Mouse (Mus musculus): ENCODE results near the gene Frat1. TPM values are rescaled to one million over a fixed set of nuclear protein-coding genes. Genes with fewer than 3 reads are reported as not detected.
A peak's percentile ranks its signal among the peaks of the same experiment; 100 is the strongest.

The Frat1 gene
- polyA plus RNA-seq, 1 experiment from 2014 or later = 14.4 TPM

DNA sequence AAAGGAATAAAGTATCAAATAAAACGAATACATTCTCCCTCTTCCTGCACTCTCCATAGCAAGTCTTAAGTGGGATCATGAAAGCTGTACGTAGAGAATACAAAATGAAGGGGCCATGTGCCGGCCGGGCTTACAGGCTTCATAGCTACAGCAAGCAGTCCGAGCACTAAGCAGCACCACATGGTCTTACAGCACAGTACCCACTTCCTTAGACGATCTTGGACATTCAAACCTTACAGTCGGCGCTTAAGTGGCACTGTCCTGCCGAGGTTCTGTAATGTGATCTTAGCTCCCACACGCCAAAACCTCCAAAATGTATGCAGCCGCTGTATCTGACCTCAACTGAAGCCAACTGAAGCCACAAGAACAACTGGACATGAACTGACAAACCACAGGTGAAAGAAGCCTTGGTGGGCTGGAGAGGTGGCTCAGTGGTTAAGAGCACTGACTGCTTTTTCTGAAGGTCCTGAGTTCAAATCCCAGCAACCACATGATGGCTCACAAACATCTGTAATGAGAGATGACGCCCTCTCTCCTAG, 32.9 kb upstream of the Frat1 start:
- H3K27ac ChIP-seq (ENCODE audit: low read depth, low read length) = no peak overlapping the region
- H3K9me3 ChIP-seq (ENCODE audit: control insufficient read depth, low read length) = no peaks in the 10 kb centered on the region
- H3K4me1 ChIP-seq (replicated peaks; ENCODE audit: control insufficient read depth, insufficient read depth, low read length) = peaks cover 5% of the 10 kb centered on the region
- no peak for ATAC-seq (ENCODE audit: low FRiP score)
- H3K27me3 ChIP-seq (ENCODE audit: control insufficient read depth, insufficient read depth, low read length) = no peaks in the 10 kb centered on the region
- no peak overlapping the region for H3K9ac ChIP-seq (ENCODE audit: low read depth, low read length)
- H3K36me3 ChIP-seq (ENCODE audit: control insufficient read depth, insufficient read depth, low read length) = no peaks in the 10 kb centered on the region
- H3K4me3 ChIP-seq (ENCODE audit: low read depth, low read length) = no peak overlapping the region
- 81% methylated on average over 12 of the region's 12 CpGs for WGBS
- no peak for DNase-seq (ENCODE audit: low spot score)
- no peak overlapping the region for H3K4me2 ChIP-seq (replicated peaks; ENCODE audit: low read depth, low read length)

DNA sequence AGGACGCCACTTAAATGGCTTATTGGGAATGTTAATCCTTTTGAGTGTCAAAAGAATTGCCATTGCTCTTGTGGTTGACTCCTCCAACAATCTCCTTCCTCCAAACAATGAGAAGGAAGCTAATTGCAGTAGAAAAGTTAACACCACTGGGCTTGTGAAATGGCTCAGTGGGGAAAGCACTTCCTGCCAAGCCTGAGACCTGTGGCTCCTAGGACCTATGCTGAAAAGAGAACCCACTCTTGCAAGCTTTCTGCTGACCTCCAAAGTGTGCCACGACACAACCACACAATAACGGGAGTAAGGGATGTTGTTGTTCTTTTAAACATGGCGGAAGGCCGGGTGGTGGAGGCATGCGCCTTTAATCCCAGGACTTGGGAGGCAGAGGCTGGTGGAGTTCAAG, 32.2 kb upstream of the Frat1 start:
- no peak for DNase-seq (ENCODE audit: low spot score)

DNA sequence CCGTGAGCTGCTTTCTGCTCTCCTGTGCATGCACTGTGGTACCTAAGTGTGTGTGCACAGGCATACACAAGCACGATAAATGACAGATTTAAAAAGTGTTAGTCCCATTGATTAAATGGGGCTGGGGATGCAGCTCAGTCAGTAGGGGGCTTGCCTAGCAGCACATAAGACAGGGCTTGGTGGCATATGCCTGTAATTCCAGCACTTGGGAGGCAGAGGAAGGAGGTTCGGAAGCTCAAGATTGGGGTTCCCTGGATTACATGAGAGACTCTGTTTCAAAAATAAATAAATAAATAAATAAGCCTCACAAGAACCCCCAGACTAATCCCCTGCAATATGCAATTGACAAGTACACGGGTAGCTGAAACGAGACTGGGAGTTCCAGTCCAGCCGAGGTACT, 29.3 kb upstream of the Frat1 start:
- ATAC-seq (ENCODE audit: low FRiP score) (no peak), DNase-seq (ENCODE audit: low spot score) (no peak)
- Histone ChIP-seq H3K9me3 (ENCODE audit: control insufficient read depth, low read length) (no peaks in the 10 kb centered on the region), H3K27me3 (ENCODE audit: control insufficient read depth, insufficient read depth, low read length) (no peaks in the 10 kb centered on the region), H3K36me3 (ENCODE audit: control insufficient read depth, insufficient read depth, low read length) (no peaks in the 10 kb centered on the region), H3K27ac (ENCODE audit: low read depth, low read length) (no peak overlapping the region), H3K9ac (ENCODE audit: low read depth, low read length) (0 out of 2 replicates have a peak overlapping the region, but pooled peaks have one; percentile 27), H3K4me1 (replicated peaks; ENCODE audit: control insufficient read depth, insufficient read depth, low read length) (peaks cover 5% of the 10 kb centered on the region), H3K4me3 (ENCODE audit: low read depth, low read length) (peak overlapping the region; percentile 77), H3K4me2 (replicated peaks; ENCODE audit: low read depth, low read length) (peak overlapping the region; percentile 56)
- 53% methylated on average over 6 of the region's 6 CpGs for WGBS

More for the DNA sequence above, 32.2 kb upstream of the Frat1 start:
- Histone ChIP-seq H3K36me3 (ENCODE audit: control insufficient read depth, insufficient read depth, low read length) (no peaks in the 10 kb centered on the region), H3K27me3 (ENCODE audit: control insufficient read depth, insufficient read depth, low read length) (no peaks in the 10 kb centered on the region), H3K27ac (ENCODE audit: low read depth, low read length) (no peak overlapping the region), H3K9me3 (ENCODE audit: control insufficient read depth, low read length) (no peaks in the 10 kb centered on the region), H3K4me2 (replicated peaks; ENCODE audit: low read depth, low read length) (no peak overlapping the region), H3K4me3 (ENCODE audit: low read depth, low read length) (no peak overlapping the region), H3K4me1 (replicated peaks; ENCODE audit: control insufficient read depth, insufficient read depth, low read length) (peaks cover 5% of the 10 kb centered on the region), H3K9ac (ENCODE audit: low read depth, low read length) (no peak overlapping the region)
- 93% methylated on average over 6 of the region's 6 CpGs for WGBS
- ATAC-seq (ENCODE audit: low FRiP score) = no peak

DNA sequence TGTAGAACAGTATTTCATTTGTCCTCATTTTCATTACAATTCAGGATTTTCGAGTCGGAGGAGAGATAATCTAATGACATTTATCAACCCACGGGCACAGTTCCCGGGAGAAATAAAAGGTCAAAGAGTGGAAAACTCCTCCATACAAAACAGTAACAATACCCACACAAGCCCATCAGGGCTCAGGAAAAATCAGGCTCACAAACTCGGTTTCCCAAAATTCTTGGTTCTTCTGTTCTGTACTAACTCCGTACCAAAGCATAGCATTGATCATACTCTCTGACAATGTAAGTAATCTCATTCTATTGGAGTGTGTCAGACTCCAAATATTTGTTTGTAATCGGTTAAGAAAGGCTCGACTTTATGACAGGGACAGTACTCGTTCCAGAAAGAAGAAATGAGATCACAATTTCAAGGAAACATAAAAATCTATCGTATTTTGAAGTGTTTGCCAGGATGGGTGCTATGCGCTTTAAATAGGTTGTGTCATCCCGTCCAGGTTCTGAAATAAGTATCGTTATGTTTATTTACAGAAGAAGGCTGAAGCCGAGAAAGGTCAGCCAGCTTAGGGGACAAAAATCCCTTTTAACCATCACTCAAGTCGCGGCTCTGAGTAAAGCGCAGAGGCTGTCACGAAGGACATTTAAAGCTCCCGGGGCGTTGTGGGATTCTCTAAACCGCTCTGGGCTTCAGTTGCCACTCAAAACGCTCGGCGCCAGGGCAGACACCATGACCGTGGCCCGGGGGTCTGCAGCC, 28.6 kb upstream of the Frat1 start:
- peaks cover 5% of the 10 kb centered on the region for H3K4me1 ChIP-seq (replicated peaks; ENCODE audit: control insufficient read depth, insufficient read depth, low read length)
- H3K4me3 ChIP-seq (ENCODE audit: low read depth, low read length) = peak overlapping the region; percentile 77
- ATAC-seq (ENCODE audit: low FRiP score) (no peak), DNase-seq (ENCODE audit: low spot score) (peak; percentile 21)
- no peaks in the 10 kb centered on the region for H3K27me3 ChIP-seq (ENCODE audit: control insufficient read depth, insufficient read depth, low read length)
- H3K9ac ChIP-seq (ENCODE audit: low read depth, low read length) = peak overlapping the region; percentile 74
- H3K4me2 ChIP-seq (replicated peaks; ENCODE audit: low read depth, low read length) = peak overlapping the region; percentile 56
- H3K27ac ChIP-seq (ENCODE audit: low read depth, low read length) = peak overlapping the region; percentile 12
- H3K9me3 ChIP-seq (ENCODE audit: control insufficient read depth, low read length) = no peaks in the 10 kb centered on the region
- 5% methylated on average over 26 of the region's 26 CpGs for WGBS
- H3K36me3 ChIP-seq (ENCODE audit: control insufficient read depth, insufficient read depth, low read length) = no peaks in the 10 kb centered on the region

DNA sequence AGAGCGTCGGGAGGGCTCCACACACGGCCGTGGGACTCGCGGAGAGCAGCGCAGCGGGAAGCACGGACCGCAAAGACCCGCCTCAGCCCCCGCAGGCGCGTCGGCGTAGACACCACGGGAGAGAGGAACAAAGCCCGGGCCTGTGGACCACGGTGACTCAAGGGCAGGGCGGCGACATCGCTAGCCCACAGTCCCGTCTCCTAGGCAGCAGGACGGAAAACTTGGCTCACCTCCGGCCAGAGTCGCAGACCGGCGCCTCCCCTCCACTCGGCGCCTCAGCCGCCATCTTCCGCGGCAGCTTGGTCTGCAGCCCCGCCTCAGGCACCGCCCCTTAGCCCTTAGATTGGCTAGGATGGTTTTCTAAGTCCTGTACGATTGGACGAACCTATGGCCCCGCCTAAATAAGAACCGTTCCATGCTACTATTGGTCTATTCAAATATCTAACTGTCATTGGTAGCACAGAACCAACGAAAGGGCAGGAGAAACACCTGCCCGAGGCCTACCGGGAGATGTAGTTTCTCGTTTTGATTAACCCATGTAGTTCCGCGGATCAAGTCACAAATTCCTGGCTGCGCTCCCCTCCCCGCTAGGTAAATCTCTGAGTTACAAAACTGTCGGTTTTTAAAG, 27.9 kb upstream of the Frat1 start, which contains the start of gene Arhgap19:
TSS of gene Arhgap19 (minus strand) at position 306 of the 628 bp plus-strand sequence.
- Histone ChIP-seq H3K4me1 (replicated peaks; ENCODE audit: control insufficient read depth, insufficient read depth, low read length) (peaks cover 5% of the 10 kb centered on the region), H3K36me3 (ENCODE audit: control insufficient read depth, insufficient read depth, low read length) (no peaks in the 10 kb centered on the region), H3K4me2 (replicated peaks; ENCODE audit: low read depth, low read length) (peak within 1 kb of the TSS; percentile 56), H3K4me3 (ENCODE audit: low read depth, low read length) (peak within 1 kb of the TSS; percentile 77), H3K9me3 (ENCODE audit: control insufficient read depth, low read length) (no peaks in the 10 kb centered on the region), H3K9ac (ENCODE audit: low read depth, low read length) (peak within 1 kb of the TSS; percentile 74), H3K27me3 (ENCODE audit: control insufficient read depth, insufficient read depth, low read length) (no peaks in the 10 kb centered on the region), H3K27ac (ENCODE audit: low read depth, low read length) (peak within 1 kb of the TSS; percentile 12)
- under 1% methylated on average over 48 of the region's 48 CpGs for WGBS
- DNase-seq (ENCODE audit: low spot score) (peak; percentile 93), ATAC-seq (ENCODE audit: low FRiP score) (peak; percentile 100)

DNA sequence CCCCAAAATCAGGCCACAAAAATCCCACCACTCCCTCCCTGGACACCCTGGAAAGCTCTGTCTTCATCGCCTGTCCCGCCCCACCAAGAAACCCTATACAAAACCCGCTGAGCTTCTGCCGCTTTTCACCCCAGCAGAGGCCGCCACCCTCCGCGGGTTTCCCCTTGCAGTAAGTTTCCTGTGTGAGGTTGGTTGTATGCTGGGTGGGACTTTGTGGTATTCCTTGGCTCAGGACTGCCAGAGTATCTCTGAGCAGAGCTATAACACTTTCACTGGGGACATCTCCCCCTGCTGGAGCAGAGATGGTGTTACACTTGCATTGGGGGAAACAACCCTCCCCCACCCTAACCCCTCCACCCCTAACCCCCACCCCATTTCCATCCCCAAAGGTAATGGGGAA, 26.4 kb upstream of the Frat1 start:
- no peak overlapping the region for H3K27ac ChIP-seq (ENCODE audit: low read depth, low read length)
- no peak overlapping the region for H3K4me2 ChIP-seq (replicated peaks; ENCODE audit: low read depth, low read length)
- 38% methylated on average over 7 of the region's 7 CpGs for whole genome bisulfite sequencing
- no peak overlapping the region for H3K9ac ChIP-seq (ENCODE audit: low read depth, low read length)
- no peaks in the 10 kb centered on the region for H3K27me3 ChIP-seq (ENCODE audit: control insufficient read depth, insufficient read depth, low read length)
- no peak for ATAC-seq (ENCODE audit: low FRiP score)
- H3K4me3 ChIP-seq (ENCODE audit: low read depth, low read length) = no peak overlapping the region
- H3K9me3 ChIP-seq (ENCODE audit: control insufficient read depth, low read length) = no peaks in the 10 kb centered on the region
- H3K4me1 ChIP-seq (replicated peaks; ENCODE audit: control insufficient read depth, insufficient read depth, low read length) = peaks cover 5% of the 10 kb centered on the region
- peak; percentile 29 for DNase-seq (ENCODE audit: low spot score)
- H3K36me3 ChIP-seq (ENCODE audit: control insufficient read depth, insufficient read depth, low read length) = no peaks in the 10 kb centered on the region

DNA sequence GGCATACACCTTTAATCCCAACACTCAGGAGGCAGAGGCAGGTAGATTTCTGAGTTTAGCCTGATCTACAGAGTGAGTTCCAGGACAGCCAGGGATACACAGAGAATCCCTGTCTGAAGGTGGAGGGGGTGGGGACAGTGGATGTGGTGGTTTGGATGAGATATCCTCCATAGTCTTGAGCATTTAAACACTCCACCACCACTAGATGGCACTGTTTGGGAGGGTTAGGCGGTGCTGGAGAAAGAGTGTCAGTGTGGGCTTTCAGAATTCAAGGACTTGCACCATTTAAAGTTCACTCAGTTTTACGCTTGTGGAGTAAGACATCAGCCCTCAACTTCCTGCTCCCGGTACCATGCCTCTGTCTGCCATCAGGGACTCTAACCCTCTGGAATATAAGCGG, 23.9 kb upstream of the Frat1 start:
- Histone ChIP-seq H3K36me3 (ENCODE audit: control insufficient read depth, insufficient read depth, low read length) (no peaks in the 10 kb centered on the region), H3K27me3 (ENCODE audit: control insufficient read depth, insufficient read depth, low read length) (no peaks in the 10 kb centered on the region), H3K4me2 (replicated peaks; ENCODE audit: low read depth, low read length) (no peak overlapping the region), H3K4me1 (replicated peaks; ENCODE audit: control insufficient read depth, insufficient read depth, low read length) (no peaks in the 10 kb centered on the region), H3K9me3 (ENCODE audit: control insufficient read depth, low read length) (no peaks in the 10 kb centered on the region), H3K4me3 (ENCODE audit: low read depth, low read length) (no peak overlapping the region), H3K27ac (ENCODE audit: low read depth, low read length) (no peak overlapping the region), H3K9ac (ENCODE audit: low read depth, low read length) (no peak overlapping the region)
- DNase-seq (ENCODE audit: low spot score) = no peak
- ATAC-seq (ENCODE audit: low FRiP score) = no peak
- WGBS = 87% methylated on average over 4 of the region's 4 CpGs

DNA sequence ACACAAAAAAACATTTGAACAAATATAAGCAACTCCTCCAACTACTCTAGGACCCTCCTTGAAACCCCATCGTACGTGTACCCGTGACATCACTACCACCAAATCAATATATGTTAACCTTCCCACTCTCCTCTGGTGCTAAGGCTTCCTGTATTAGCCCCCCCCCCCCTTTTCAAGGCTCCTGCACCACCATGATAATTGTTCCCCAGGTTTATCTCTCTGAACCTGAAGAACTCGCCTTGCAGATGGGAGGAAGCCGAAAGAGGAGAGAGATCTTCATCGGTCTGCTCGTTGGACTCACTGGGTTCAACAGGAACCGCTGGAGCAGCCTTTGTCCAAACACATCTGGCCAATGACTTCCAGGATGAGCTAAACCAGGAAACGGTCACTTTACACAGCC, 22.3 kb upstream of the Frat1 start:
- no peaks in the 10 kb centered on the region for H3K9me3 ChIP-seq (ENCODE audit: control insufficient read depth, low read length)
- H3K4me3 ChIP-seq (ENCODE audit: low read depth, low read length) = no peak overlapping the region
- no peak overlapping the region for H3K4me2 ChIP-seq (replicated peaks; ENCODE audit: low read depth, low read length)
- WGBS = 93% methylated on average over 9 of the region's 9 CpGs
- ATAC-seq (ENCODE audit: low FRiP score) (no peak), DNase-seq (ENCODE audit: low spot score) (no peak)
- H3K4me1 ChIP-seq (replicated peaks; ENCODE audit: control insufficient read depth, insufficient read depth, low read length) = no peaks in the 10 kb centered on the region
- no peak overlapping the region for H3K9ac ChIP-seq (ENCODE audit: low read depth, low read length)
- no peak overlapping the region for H3K27ac ChIP-seq (ENCODE audit: low read depth, low read length)
- H3K36me3 ChIP-seq (ENCODE audit: control insufficient read depth, insufficient read depth, low read length) = no peaks in the 10 kb centered on the region
- no peaks in the 10 kb centered on the region for H3K27me3 ChIP-seq (ENCODE audit: control insufficient read depth, insufficient read depth, low read length)
